Mouse (Mus musculus): ENCODE data around the gene Ccdc186. TPM values are rescaled to one million over a fixed set of nuclear protein-coding genes. Genes with fewer than 3 reads are reported as not detected.
"Not testable (repeated sequence)": the region's sequence is repeated elsewhere in the genome, so short reads cannot be mapped to it uniquely, and the experiment has no call there.

Gene Ccdc186
- polyA plus RNA-seq, 1 experiment from 2014 or later: 13.4 TPM

- no peak overlapping the region for H3K4me3 ChIP-seq (ENCODE audit: low read depth, low read length)
- no peak overlapping the region for H3K9ac ChIP-seq (ENCODE audit: low read length)
- ATAC-seq (ENCODE audit: low FRiP score, low TSS enrichment) (no peak), DNase-seq (ENCODE audit: low spot score) (no peak)
- no peaks in the 10 kb centered on the region for H3K9me3 ChIP-seq (ENCODE audit: control insufficient read depth, low read length)
- no peak overlapping the region for H3K27ac ChIP-seq (replicated peaks)
- no peak for TF ChIP-seq EP300 (optimal IDR thresholded peaks at IDR 0.05)
- TF ChIP-seq CTCF (IDR thresholded peaks at IDR 0.05; ENCODE audit: low read depth): no peak
- no peak overlapping the region for H3K4me2 ChIP-seq (replicated peaks; ENCODE audit: low read depth)
- H3K27me3 ChIP-seq (ENCODE audit: control insufficient read depth, insufficient read depth, low read length): no peaks in the 10 kb centered on the region
- H3K36me3 ChIP-seq (ENCODE audit: control insufficient read depth, insufficient read depth, low read length): no peaks in the 10 kb centered on the region
- WGBS: 87% methylated on average over 2 of the region's 2 CpGs
- H3K4me1 ChIP-seq (replicated peaks; ENCODE audit: control insufficient read depth, insufficient read depth): no peaks in the 10 kb centered on the region
Observed at GRCm38 (mm10) chr19:56758311-56758710, 63.7 kb downstream of the Ccdc186 start.

GRCm38 (mm10) chr19:56756412-56756811 lies 65.6 kb downstream of the Ccdc186 start:
- no peak for TF ChIP-seq CTCF (IDR thresholded peaks at IDR 0.05; ENCODE audit: low read depth)
- TF ChIP-seq EP300 (optimal IDR thresholded peaks at IDR 0.05): no peak
- DNase-seq (ENCODE audit: low spot score): no peak
- Histone ChIP-seq H3K36me3 (ENCODE audit: control insufficient read depth, insufficient read depth, low read length) (no peaks in the 10 kb centered on the region), H3K4me2 (replicated peaks; ENCODE audit: low read depth) (no peak overlapping the region), H3K27ac (replicated peaks) (no peak overlapping the region), H3K9ac (ENCODE audit: low read length) (no peak overlapping the region), H3K9me3 (ENCODE audit: control insufficient read depth, low read length) (no peaks in the 10 kb centered on the region), H3K27me3 (ENCODE audit: control insufficient read depth, insufficient read depth, low read length) (no peaks in the 10 kb centered on the region), H3K4me1 (replicated peaks; ENCODE audit: control insufficient read depth, insufficient read depth) (no peaks in the 10 kb centered on the region), H3K4me3 (ENCODE audit: low read depth, low read length) (no peak overlapping the region)
- 83% methylated on average over 10 of the region's 10 CpGs for WGBS
- ATAC-seq (ENCODE audit: low FRiP score, low TSS enrichment): no peak

- not testable (repeated sequence) for H3K4me2 ChIP-seq (replicated peaks; ENCODE audit: low read depth); H3K36me3 ChIP-seq (ENCODE audit: control insufficient read depth, insufficient read depth, low read length); H3K4me3 ChIP-seq (ENCODE audit: low read depth, low read length); ATAC-seq (ENCODE audit: low FRiP score, low TSS enrichment); DNase-seq (ENCODE audit: low spot score); H3K27me3 ChIP-seq (ENCODE audit: control insufficient read depth, insufficient read depth, low read length); H3K9ac ChIP-seq (ENCODE audit: low read length); H3K4me1 ChIP-seq (replicated peaks; ENCODE audit: control insufficient read depth, insufficient read depth); H3K27ac ChIP-seq (replicated peaks); H3K9me3 ChIP-seq (ENCODE audit: control insufficient read depth, low read length)
- 94% methylated on average over 2 of the region's 2 CpGs for WGBS
Observed at GRCm38 (mm10) chr19:56754456-56754855, 67.5 kb downstream of the Ccdc186 start.

- ATAC-seq (ENCODE audit: low FRiP score, low TSS enrichment): no peak
- no peak overlapping the region for H3K27ac ChIP-seq (replicated peaks)
- no peak for DNase-seq (ENCODE audit: low spot score)
- no peaks in the 10 kb centered on the region for H3K27me3 ChIP-seq (ENCODE audit: control insufficient read depth, insufficient read depth, low read length)
- WGBS: 56% methylated on average over 4 of the region's 4 CpGs
- no peak overlapping the region for H3K4me3 ChIP-seq (ENCODE audit: low read depth, low read length)
- no peaks in the 10 kb centered on the region for H3K4me1 ChIP-seq (replicated peaks; ENCODE audit: control insufficient read depth, insufficient read depth)
- no peak overlapping the region for H3K9ac ChIP-seq (ENCODE audit: low read length)
- TF ChIP-seq CTCF (IDR thresholded peaks at IDR 0.05; ENCODE audit: low read depth) (no peak), EP300 (optimal IDR thresholded peaks at IDR 0.05) (no peak)
- H3K4me2 ChIP-seq (replicated peaks; ENCODE audit: low read depth): no peak overlapping the region
- H3K9me3 ChIP-seq (ENCODE audit: control insufficient read depth, low read length): no peaks in the 10 kb centered on the region
- H3K36me3 ChIP-seq (ENCODE audit: control insufficient read depth, insufficient read depth, low read length): no peaks in the 10 kb centered on the region
Observed at GRCm38 (mm10) chr19:56750709-56751108, 71.3 kb downstream of the Ccdc186 start.

GRCm38 (mm10) chr19:56749343-56749742 lies 72.6 kb downstream of the Ccdc186 start:
- H3K27me3 ChIP-seq (ENCODE audit: control insufficient read depth, insufficient read depth, low read length): no peaks in the 10 kb centered on the region
- H3K36me3 ChIP-seq (ENCODE audit: control insufficient read depth, insufficient read depth, low read length): no peaks in the 10 kb centered on the region
- no peak for ATAC-seq (ENCODE audit: low FRiP score, low TSS enrichment)
- no peak overlapping the region for H3K27ac ChIP-seq (replicated peaks)
- no peak for DNase-seq (ENCODE audit: low spot score)
- no peak overlapping the region for H3K9ac ChIP-seq (ENCODE audit: low read length)
- H3K4me1 ChIP-seq (replicated peaks; ENCODE audit: control insufficient read depth, insufficient read depth): no peaks in the 10 kb centered on the region
- TF ChIP-seq CTCF (IDR thresholded peaks at IDR 0.05; ENCODE audit: low read depth): no peak
- no peak for TF ChIP-seq EP300 (optimal IDR thresholded peaks at IDR 0.05)
- H3K4me2 ChIP-seq (replicated peaks; ENCODE audit: low read depth): no peak overlapping the region
- 58% methylated on average over 3 of the region's 3 CpGs for WGBS
- H3K9me3 ChIP-seq (ENCODE audit: control insufficient read depth, low read length): no peaks in the 10 kb centered on the region
- no peak overlapping the region for H3K4me3 ChIP-seq (ENCODE audit: low read depth, low read length)

- Histone ChIP-seq H3K4me1 (replicated peaks; ENCODE audit: control insufficient read depth, insufficient read depth) (no peaks in the 10 kb centered on the region), H3K9ac (ENCODE audit: low read length) (no peak overlapping the region), H3K27ac (replicated peaks) (no peak overlapping the region), H3K4me3 (ENCODE audit: low read depth, low read length) (no peak overlapping the region), H3K36me3 (ENCODE audit: control insufficient read depth, insufficient read depth, low read length) (no peaks in the 10 kb centered on the region), H3K4me2 (replicated peaks; ENCODE audit: low read depth) (no peak overlapping the region), H3K9me3 (ENCODE audit: control insufficient read depth, low read length) (no peaks in the 10 kb centered on the region), H3K27me3 (ENCODE audit: control insufficient read depth, insufficient read depth, low read length) (no peaks in the 10 kb centered on the region)
- no peak for ATAC-seq (ENCODE audit: low FRiP score, low TSS enrichment)
- WGBS: 67% methylated on average over 10 of the region's 10 CpGs
- no peak for DNase-seq (ENCODE audit: low spot score)
- TF ChIP-seq EP300 (optimal IDR thresholded peaks at IDR 0.05): no peak
- TF ChIP-seq CTCF (IDR thresholded peaks at IDR 0.05; ENCODE audit: low read depth): no peak
Observed at GRCm38 (mm10) chr19:56747878-56748277, 74.1 kb downstream of the Ccdc186 start.

Measured in stomach, postnatal 0 days (tissue).